Mouse (Mus musculus): ENCODE data around the gene Ppp1ca.

Gene Ppp1ca

GRCm38 (mm10) chr19:4231253-4232185 is 39.7 kb downstream of the Ppp1ca start, which contains the start of gene Pold4:
TSS of gene Pold4 (plus strand) at chr19:4231899.
- DNase-seq (ENCODE audit: low read depth, low spot score) = peak; percentile 86

- no peak for DNase-seq (ENCODE audit: low read depth, low spot score)
Measured at GRCm38 (mm10) chr19:4232186-4232572, 40.3 kb downstream of the Ppp1ca start.

GRCm38 (mm10) chr19:4232651-4233050 is 40.8 kb downstream of the Ppp1ca start:
- DNase-seq (ENCODE audit: low read depth, low spot score) = no peak

GRCm38 (mm10) chr19:4234548-4234947 is 42.7 kb downstream of the Ppp1ca start:
- DNase-seq (ENCODE audit: low read depth, low spot score) = no peak

- DNase-seq (ENCODE audit: low read depth, low spot score) = no peak
Measured at GRCm38 (mm10) chr19:4240247-4240668, 48.4 kb downstream of the Ppp1ca start.

- no peak for DNase-seq (ENCODE audit: low read depth, low spot score)
Measured at GRCm38 (mm10) chr19:4242416-4242815, 50.6 kb downstream of the Ppp1ca start.

- no peak for DNase-seq (ENCODE audit: low read depth, low spot score)
Measured at GRCm38 (mm10) chr19:4244775-4245174, 52.9 kb downstream of the Ppp1ca start.
